Comparison of ENCODE assay signal across 29 mouse cellular contexts in genomic region chr4:88653644-88654043, GRCm38 (mm10). TPM values are rescaled to one million over a fixed set of nuclear protein-coding genes. Genes with fewer than 3 reads are reported as not detected.
DNase-seq lines count a peak whose midpoint lies in the region; ATAC-seq and TF ChIP-seq lines count a peak whose summit lies in the region.
"Had no signal": no experiment of that assay in that cellular context is flagged by ENCODE, and none has a peak within 500 bp of the region (broad histone marks: within the 10 kb centered on the region; RNA-seq: fewer than 3 reads in every experiment).

No protein-coding gene starts in this region.

- no peaks in the 10 kb centered on the region for H3K36me3 ChIP-seq in ES-Bruce4 (ENCODE audit: control insufficient read depth, insufficient read depth, low read length, poor library complexity, severe bottlenecking)
- H3K36me3 ChIP-seq in ES-E14 (ENCODE audit: control insufficient read depth, insufficient read depth, low read length, poor library complexity, severe bottlenecking) = no peaks in the 10 kb centered on the region
- H3K36me3 ChIP-seq in forebrain, embryonic 14.5 days (ENCODE audit: control insufficient read depth, insufficient read depth, low read length) = no peaks in the 10 kb centered on the region
- H3K36me3 ChIP-seq: embryonic facial prominence, embryonic 13.5 days; embryonic facial prominence, embryonic 15.5 days; forebrain, embryonic 10.5 days; forebrain, embryonic 12.5 days; forebrain, embryonic 15.5 days had no signal

- peak overlapping the region; percentile 93 for H3K27ac ChIP-seq in ES-Bruce4 (ENCODE audit: insufficient read depth, low read length)
- H3K27ac ChIP-seq in ES-E14 (ENCODE audit: insufficient read depth, low read depth, low read length, poor library complexity, severe bottlenecking) = no peak overlapping the region
- H3K27ac ChIP-seq in forebrain, embryonic 14.5 days (ENCODE audit: low read depth, low read length) = no peak overlapping the region
- H3K27ac ChIP-seq: embryonic facial prominence, embryonic 13.5 days; embryonic facial prominence, embryonic 15.5 days; forebrain, embryonic 10.5 days; forebrain, embryonic 12.5 days; forebrain, embryonic 15.5 days had no signal

- no peak overlapping the region for H3K4me2 ChIP-seq in forebrain, embryonic 14.5 days (ENCODE audit: low read length)
- H3K4me2 ChIP-seq: embryonic facial prominence, embryonic 13.5 days; embryonic facial prominence, embryonic 15.5 days; forebrain, embryonic 12.5 days; forebrain, embryonic 15.5 days had no signal

- TF ChIP-seq EP300 in ES-Bruce4 (IDR thresholded peaks at IDR 0.05; ENCODE audit: insufficient read depth, low read depth, low read length) = peak; percentile 57

- no peak overlapping the region for H3K4me3 ChIP-seq in ES-Bruce4 (ENCODE audit: low read depth, low read length)
- H3K4me3 ChIP-seq in ES-E14 (ENCODE audit: insufficient read depth in 1 of 2, low read depth in 1 of 2, low read length in 2 of 2, poor library complexity in 1 of 2, severe bottlenecking in 1 of 2) = no peak overlapping the region
- no peak overlapping the region for H3K4me3 ChIP-seq in forebrain, embryonic 14.5 days (ENCODE audit: low read depth, low read length)
- H3K4me3 ChIP-seq: embryonic facial prominence, embryonic 13.5 days; embryonic facial prominence, embryonic 15.5 days; erythroblast, embryonic 14.5 days; forebrain, embryonic 10.5 days; forebrain, embryonic 12.5 days; forebrain, embryonic 15.5 days had no signal

- H3K9ac ChIP-seq in ES-Bruce4 (ENCODE audit: low read depth, poor library complexity, severe bottlenecking) = no peak overlapping the region
- no peak overlapping the region for H3K9ac ChIP-seq in ES-E14 (ENCODE audit: insufficient read depth, low read depth, low read length, poor library complexity, severe bottlenecking)
- H3K9ac ChIP-seq in forebrain, embryonic 14.5 days (ENCODE audit: low read length) = no peak overlapping the region
- H3K9ac ChIP-seq: embryonic facial prominence, embryonic 13.5 days; embryonic facial prominence, embryonic 15.5 days; forebrain, embryonic 12.5 days; forebrain, embryonic 15.5 days; forebrain, postnatal 0 days had no signal

- H3K9me3 ChIP-seq in ES-Bruce4 (replicated peaks; ENCODE audit: control insufficient read depth, insufficient read depth, low read length, poor library complexity, severe bottlenecking) = peaks cover 5% of the 10 kb centered on the region
- H3K9me3 ChIP-seq in ES-E14 (ENCODE audit: control insufficient read depth, insufficient read depth, low read depth, low read length) = no peaks in the 10 kb centered on the region
- H3K9me3 ChIP-seq in forebrain, embryonic 14.5 days (replicated peaks; ENCODE audit: control insufficient read depth, low read length) = no peaks in the 10 kb centered on the region
- H3K9me3 ChIP-seq: embryonic facial prominence, embryonic 13.5 days; embryonic facial prominence, embryonic 15.5 days; forebrain, embryonic 10.5 days; forebrain, embryonic 12.5 days; forebrain, embryonic 15.5 days had no signal

- in situ Hi-C loops in ES-E14 (cut with MboI; ENCODE audit: low sequenced_read_pairs in 2 of 2, unreplicated experiment in 2 of 2) = no loop called here

- TF ChIP-seq POLR2A in ES-Bruce4 (IDR thresholded peaks at IDR 0.05; ENCODE audit: insufficient read depth, low read length) = no peak

- TF ChIP-seq CTCF in ES-Bruce4 (IDR thresholded peaks at IDR 0.05; ENCODE audit: low read depth, low read length) = no peak

- no peak for ATAC-seq in forebrain, embryonic 14.5 days
- ATAC-seq: forebrain, embryonic 15.5 days; forebrain, postnatal 0 days had no signal

- DNase-seq in A20 (ENCODE audit: low read depth, low spot score) (peak; percentile 5), ES-E14 (ENCODE audit: low read depth, low spot score) (no peak), ZHBTc4 (ENCODE audit: low read depth, low spot score) (peak; percentile 60)
- no peak for DNase-seq in cerebellum, adult 11 months
- no peak for DNase-seq in urinary bladder, postnatal 25 days (ENCODE audit: low spot score)
- no peak for DNase-seq in forebrain, embryonic 14.5 days (ENCODE audit: low spot score)
- DNase-seq: adrenal gland, adult 2 months; adrenal gland, postnatal 10 days; adrenal gland, postnatal 25 days; cerebellum, adult 11-12 months; cerebellum, adult 8-10 months; cerebellum, adult 9-11 months; cerebellum, postnatal 14 days; cerebellum, postnatal 36 days; embryo, embryonic 11 days; forebrain, postnatal 0 days had no signal

- WGBS in forebrain, embryonic 14.5 days = 70% methylated on average over 3 of the region's 3 CpGs

- H3K27me3 ChIP-seq in ES-Bruce4 (ENCODE audit: control insufficient read depth, insufficient read depth, low read length, poor library complexity, severe bottlenecking) = no peaks in the 10 kb centered on the region; the same call in 1 of the 2 replicates
- no peaks in the 10 kb centered on the region for H3K27me3 ChIP-seq in forebrain, embryonic 14.5 days (replicated peaks; ENCODE audit: control insufficient read depth, insufficient read depth, low read length)
- H3K27me3 ChIP-seq: embryonic facial prominence, embryonic 13.5 days; embryonic facial prominence, embryonic 15.5 days; forebrain, embryonic 12.5 days; forebrain, embryonic 15.5 days had no signal

- no peaks in the 10 kb centered on the region for H3K4me1 ChIP-seq in ES-Bruce4 (ENCODE audit: control insufficient read depth, insufficient read depth, low read length)
- H3K4me1 ChIP-seq in ES-E14 (ENCODE audit: control insufficient read depth in 2 of 2, insufficient read depth in 2 of 2, low read length in 2 of 2, poor library complexity in 1 of 2) = peaks cover 0 to 2% of the 10 kb centered on the region in 2 experiments; a peak in 1 of 4 replicates
- H3K4me1 ChIP-seq in forebrain, embryonic 14.5 days (ENCODE audit: control insufficient read depth, insufficient read depth, low read length) = no peaks in the 10 kb centered on the region
- H3K4me1 ChIP-seq: embryonic facial prominence, embryonic 13.5 days; embryonic facial prominence, embryonic 15.5 days; forebrain, embryonic 10.5 days; forebrain, embryonic 12.5 days; forebrain, embryonic 15.5 days had no signal

TF ChIP-seq in ES-E14, 5 proteins besides CTCF, POLR2A, EP300 and RAD21:
- TF ChIP-seq CHD2 (IDR thresholded peaks at IDR 0.05; ENCODE audit: low read depth, low read length) (peak; percentile 73; the same call in 1 of the 2 replicates), ZC3H11A (IDR thresholded peaks at IDR 0.05; ENCODE audit: borderline replicate concordance, low read depth, low read length) (no peak), MAFK (IDR thresholded peaks at IDR 0.05; ENCODE audit: insufficient read depth, low read depth, low read length) (no peak)

RNA-seq across cellular contexts. Expression of gene Ifna13, which starts 9.4 kb away (rescaled TPM):
- not detected in 2 replicates for polyA plus RNA-seq in ES-Bruce4 (2011; ENCODE audit: insufficient read depth, insufficient read length, low read depth, missing spikeins)
- total RNA-seq in ES-E14 (2012; rRNA removed) = not detected in 2 replicates
- not detected in 2 replicates for polyA plus RNA-seq in forebrain, embryonic 14.5 days (2014; fragmentation: Nextera tagmentation; extraction: Ambion mirVana)
- total RNA-seq: adrenal gland, adult 2 months; adrenal gland, postnatal 10 days; adrenal gland, postnatal 25 days; adrenal gland, postnatal 4 days; common myeloid progenitor, adult 5-6 weeks; forebrain, postnatal 0 days; MEL had no signal
- polyA plus RNA-seq: adrenal gland, adult 2 months; brain, embryonic 14.5 days; C2C12; embryonic facial prominence, embryonic 11.5 days; embryonic facial prominence, embryonic 13.5 days; embryonic facial prominence, embryonic 15.5 days; erythroblast, embryonic 14.5 days; forebrain, embryonic 10.5 days; forebrain, embryonic 12.5 days; forebrain, embryonic 15.5 days; forebrain, postnatal 0 days had no signal

RNA-seq across cellular contexts. Expression of gene C87499, which starts 19.4 kb away (rescaled TPM):
- polyA plus RNA-seq in ES-Bruce4 (2011; ENCODE audit: insufficient read depth, insufficient read length, low read depth, missing spikeins) = not detected in 2 replicates
- not detected in 2 replicates for total RNA-seq in ES-E14 (2012; rRNA removed)
- polyA plus RNA-seq in forebrain, embryonic 14.5 days (2014; fragmentation: Nextera tagmentation; extraction: Ambion mirVana) = not detected in 2 replicates
- total RNA-seq: adrenal gland, adult 2 months; adrenal gland, postnatal 10 days; adrenal gland, postnatal 25 days; adrenal gland, postnatal 4 days; common myeloid progenitor, adult 5-6 weeks; forebrain, postnatal 0 days; MEL had no signal
- polyA plus RNA-seq: adrenal gland, adult 2 months; brain, embryonic 14.5 days; C2C12; embryonic facial prominence, embryonic 11.5 days; embryonic facial prominence, embryonic 13.5 days; embryonic facial prominence, embryonic 15.5 days; erythroblast, embryonic 14.5 days; forebrain, embryonic 10.5 days; forebrain, embryonic 12.5 days; forebrain, embryonic 15.5 days; forebrain, postnatal 0 days had no signal

RNA-seq across cellular contexts. Expression of gene Ifna16, which starts 23.1 kb away (rescaled TPM):
- polyA plus RNA-seq in ES-Bruce4 (2011; ENCODE audit: insufficient read depth, insufficient read length, low read depth, missing spikeins) = not detected in 2 replicates
- total RNA-seq in ES-E14 (2012; rRNA removed) = not detected in 2 replicates
- not detected in 2 replicates for polyA plus RNA-seq in forebrain, embryonic 14.5 days (2014; fragmentation: Nextera tagmentation; extraction: Ambion mirVana)
- total RNA-seq: adrenal gland, adult 2 months; adrenal gland, postnatal 10 days; adrenal gland, postnatal 25 days; adrenal gland, postnatal 4 days; common myeloid progenitor, adult 5-6 weeks; forebrain, postnatal 0 days; MEL had no signal
- polyA plus RNA-seq: adrenal gland, adult 2 months; brain, embryonic 14.5 days; C2C12; embryonic facial prominence, embryonic 11.5 days; embryonic facial prominence, embryonic 13.5 days; embryonic facial prominence, embryonic 15.5 days; erythroblast, embryonic 14.5 days; forebrain, embryonic 10.5 days; forebrain, embryonic 12.5 days; forebrain, embryonic 15.5 days; forebrain, postnatal 0 days had no signal

RNA-seq across cellular contexts. Expression of gene Ifna2, which starts 30.1 kb away (rescaled TPM):
- not detected in 2 replicates for polyA plus RNA-seq in ES-Bruce4 (2011; ENCODE audit: insufficient read depth, insufficient read length, low read depth, missing spikeins)
- total RNA-seq in ES-E14 (2012; rRNA removed) = not detected in 2 replicates
- polyA plus RNA-seq in forebrain, embryonic 14.5 days (2014; fragmentation: Nextera tagmentation; extraction: Ambion mirVana) = not detected in 2 replicates
- total RNA-seq: adrenal gland, adult 2 months; adrenal gland, postnatal 10 days; adrenal gland, postnatal 25 days; adrenal gland, postnatal 4 days; common myeloid progenitor, adult 5-6 weeks; forebrain, postnatal 0 days; MEL had no signal
- polyA plus RNA-seq: adrenal gland, adult 2 months; brain, embryonic 14.5 days; C2C12; embryonic facial prominence, embryonic 11.5 days; embryonic facial prominence, embryonic 13.5 days; embryonic facial prominence, embryonic 15.5 days; erythroblast, embryonic 14.5 days; forebrain, embryonic 10.5 days; forebrain, embryonic 12.5 days; forebrain, embryonic 15.5 days; forebrain, postnatal 0 days had no signal

RNA-seq across cellular contexts. Expression of gene Ifnab, which starts 37.5 kb away (rescaled TPM):
- not detected in 2 replicates for polyA plus RNA-seq in ES-Bruce4 (2011; ENCODE audit: insufficient read depth, insufficient read length, low read depth, missing spikeins)
- not detected in 2 replicates for total RNA-seq in ES-E14 (2012; rRNA removed)
- polyA plus RNA-seq in forebrain, embryonic 14.5 days (2014; fragmentation: Nextera tagmentation; extraction: Ambion mirVana) = not detected in 2 replicates
- total RNA-seq: adrenal gland, adult 2 months; adrenal gland, postnatal 10 days; adrenal gland, postnatal 25 days; adrenal gland, postnatal 4 days; common myeloid progenitor, adult 5-6 weeks; forebrain, postnatal 0 days; MEL had no signal
- polyA plus RNA-seq: adrenal gland, adult 2 months; brain, embryonic 14.5 days; C2C12; embryonic facial prominence, embryonic 11.5 days; embryonic facial prominence, embryonic 13.5 days; embryonic facial prominence, embryonic 15.5 days; erythroblast, embryonic 14.5 days; forebrain, embryonic 10.5 days; forebrain, embryonic 12.5 days; forebrain, embryonic 15.5 days; forebrain, postnatal 0 days had no signal

Comparison
In these comparisons a context has a peak if more than half of its experiments do, and no peak if none do; other contexts are left out.
1. DNase-seq: peak in A20 (single experiment) and ZHBTc4 (single experiment); none in ES-E14 (single experiment), cerebellum, adult 11 months (single experiment), urinary bladder, postnatal 25 days (single experiment) and forebrain, embryonic 14.5 days (single experiment).